Mouse (Mus musculus): Measurements from ENCODE around the gene Doc2b.

The Doc2b gene

DNA sequence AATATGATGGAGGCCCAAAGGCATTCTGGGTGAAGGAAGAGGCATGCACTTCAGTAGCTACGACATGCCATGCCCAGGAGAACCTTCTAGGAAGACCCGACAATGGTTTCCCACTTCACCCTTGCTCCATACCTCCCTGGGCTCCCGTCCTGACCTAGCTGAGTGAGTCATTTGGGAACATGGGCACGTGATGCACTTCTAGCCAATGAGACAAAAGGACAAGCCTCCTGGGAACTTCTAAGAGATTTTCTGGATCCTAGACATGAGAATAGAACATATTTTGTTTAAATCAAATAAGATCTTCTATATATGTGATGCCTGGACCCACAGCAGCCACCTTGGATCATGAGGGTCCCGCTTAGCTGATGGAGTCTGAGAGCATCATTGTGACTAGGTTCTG, 3.3 kb downstream of the Doc2b start:
- DNase-seq = no peak

DNA sequence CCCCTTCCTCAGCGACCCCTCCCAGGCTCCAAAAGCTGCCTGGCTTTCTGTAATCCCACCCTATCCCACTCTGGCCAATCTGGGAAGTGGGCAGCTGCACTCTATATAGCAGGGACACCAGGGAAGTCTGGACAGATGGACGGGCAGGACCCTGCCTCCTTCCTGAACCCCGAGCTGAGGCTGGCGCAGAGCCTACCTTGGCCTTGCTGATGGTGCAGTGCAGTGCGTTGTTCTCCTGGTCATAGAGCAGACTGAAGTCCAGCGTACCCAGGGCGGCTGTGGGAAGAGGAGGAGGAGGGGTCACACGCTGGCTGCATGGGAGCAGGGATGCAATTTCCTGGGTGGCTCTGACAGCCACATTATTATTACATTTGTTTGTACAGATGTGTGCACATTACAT, 10.0 kb downstream of the Doc2b start:
- no peak for DNase-seq

DNA sequence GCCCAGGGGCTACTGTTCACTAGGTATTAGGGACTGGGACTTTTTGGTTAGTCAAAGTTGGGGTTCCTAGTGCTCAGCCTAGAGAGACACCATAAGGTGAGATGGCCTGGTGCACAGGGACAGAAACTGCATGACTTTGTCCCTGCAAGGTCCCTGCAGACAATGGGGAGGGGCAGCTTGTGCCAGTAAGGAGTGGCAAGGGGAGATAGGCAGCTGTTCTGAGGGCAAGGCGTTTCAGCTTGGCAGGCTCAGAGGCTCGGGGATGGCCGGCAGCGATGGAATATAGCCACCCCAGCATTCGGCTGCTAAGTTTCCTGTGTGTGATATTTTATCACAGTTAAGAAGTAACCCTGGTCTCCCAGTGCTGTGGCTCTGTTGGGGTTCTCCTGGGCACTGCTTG, 12.1 kb downstream of the Doc2b start:
- no peak for DNase-seq

GRCm38 (mm10) chr11:75781919-75782318, 13.9 kb downstream of the Doc2b start:
- DNase-seq = no peak

DNA sequence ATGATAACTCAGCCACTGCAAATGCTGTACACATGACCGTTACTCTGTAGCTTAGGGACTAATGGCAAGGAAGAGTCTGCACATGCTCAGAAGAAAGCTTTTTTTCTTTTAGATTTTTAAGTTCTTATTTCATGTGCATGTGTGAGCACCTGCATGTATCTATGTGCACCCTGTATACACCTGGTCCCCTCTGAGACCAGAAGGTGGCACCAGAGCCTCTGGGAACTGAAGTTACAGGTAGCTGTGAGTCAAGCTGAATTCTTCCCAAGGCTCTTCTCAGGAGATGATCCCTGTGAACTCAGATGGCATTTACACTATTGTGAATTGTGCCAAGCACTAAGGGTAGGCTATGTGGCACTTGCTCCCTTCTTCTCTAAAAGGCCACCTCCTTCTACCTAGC, 19.9 kb downstream of the Doc2b start:
- DNase-seq = no peak

- DNase-seq = no peak
Measured at GRCm38 (mm10) chr11:75772562-75772961, 23.3 kb downstream of the Doc2b start.

- DNase-seq = peak; percentile 63 to 70
Measured at GRCm38 (mm10) chr11:75769206-75769605, 26.6 kb downstream of the Doc2b start.

DNA sequence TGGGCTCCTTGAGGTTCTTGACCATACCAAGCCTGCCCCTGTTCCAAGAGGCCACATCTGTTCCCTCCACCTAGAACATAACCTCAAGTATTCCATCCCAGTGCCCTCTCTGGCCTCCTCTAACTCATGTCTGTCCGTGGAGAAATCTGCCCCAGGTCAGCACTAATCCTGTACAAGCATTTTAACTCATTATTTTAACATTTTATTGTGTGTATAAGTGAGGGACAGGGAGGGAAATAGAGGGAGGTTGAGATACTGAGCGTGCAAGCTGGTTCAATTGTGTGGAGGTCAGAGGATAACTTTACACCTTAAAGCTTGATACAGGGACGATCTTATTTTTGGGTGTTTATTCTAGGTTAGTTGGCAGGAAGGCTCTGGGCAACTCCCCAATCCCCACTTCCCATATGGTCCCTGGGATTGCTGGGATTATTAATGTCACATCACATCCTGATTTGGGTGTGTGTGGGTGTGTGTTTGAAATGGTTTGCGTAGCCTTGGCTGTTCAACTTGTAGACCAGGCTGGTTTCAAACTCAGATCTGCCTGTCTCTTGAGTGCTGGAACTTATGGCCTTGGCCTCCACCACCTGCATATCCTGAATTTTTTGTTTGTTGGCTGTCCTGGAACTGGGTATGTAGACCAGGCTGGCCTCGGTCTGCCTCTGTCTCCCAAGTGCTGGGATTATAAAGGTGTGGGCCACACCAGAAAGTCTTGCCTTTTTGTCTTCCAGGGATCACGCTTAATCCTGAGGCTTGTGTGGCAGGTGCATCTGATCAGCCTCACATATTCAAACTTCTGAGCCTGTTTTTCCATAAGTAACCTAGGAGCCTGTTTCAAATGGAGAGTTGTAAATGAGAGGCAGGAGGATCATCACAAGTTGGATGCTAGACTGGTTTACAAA, 27.5 kb downstream of the Doc2b start:
- no peak for DNase-seq

- DNase-seq = no peak
Measured at GRCm38 (mm10) chr11:75767014-75767413, 28.8 kb downstream of the Doc2b start.

DNA sequence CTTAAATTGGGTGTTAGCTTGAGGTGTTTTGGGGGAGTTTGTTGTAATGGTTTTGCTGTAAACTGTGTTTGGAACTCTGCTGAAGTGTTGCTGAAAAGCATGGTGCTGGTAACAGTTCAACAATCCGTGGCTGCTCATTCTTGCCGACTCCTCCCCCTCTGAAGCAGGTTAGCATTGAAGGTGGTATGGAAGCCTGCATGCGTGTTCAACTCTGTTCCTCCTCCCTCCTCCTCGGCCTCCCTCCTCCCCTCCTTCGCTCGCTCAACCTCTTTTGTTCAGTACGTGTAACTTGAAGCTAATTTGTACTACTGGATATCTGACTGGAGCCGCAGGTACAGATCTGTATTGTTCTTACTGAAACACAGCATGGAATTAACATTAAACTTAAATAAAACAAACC, 30.7 kb downstream of the Doc2b start:
- DNase-seq = no peak

GRCm38 (mm10) chr11:75764521-75765023, 31.3 kb downstream of the Doc2b start:
- no peak for DNase-seq

DNA sequence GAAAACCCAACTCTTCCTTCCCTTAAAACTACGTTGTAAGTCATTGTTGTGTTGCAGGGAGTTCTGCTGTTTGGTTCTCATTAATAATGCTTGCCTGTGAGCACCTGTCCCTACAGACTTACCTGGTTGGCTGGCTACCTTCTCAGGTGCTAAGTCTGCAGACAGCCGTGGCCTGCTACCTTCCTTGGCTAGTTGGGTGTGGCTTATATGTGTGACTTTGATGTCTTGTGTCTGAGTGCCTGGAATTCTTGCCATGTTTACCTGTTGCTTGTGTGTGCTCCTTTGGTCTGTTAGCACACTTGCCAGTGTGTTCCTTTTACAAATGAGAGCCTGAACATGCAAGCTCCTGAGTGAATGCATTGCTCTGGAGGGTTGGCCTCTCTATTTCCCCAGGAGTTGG, 33.1 kb downstream of the Doc2b start:
- DNase-seq = no peak

- no peak for DNase-seq
Measured at GRCm38 (mm10) chr11:75760785-75761184, 35.1 kb downstream of the Doc2b start.

DNA sequence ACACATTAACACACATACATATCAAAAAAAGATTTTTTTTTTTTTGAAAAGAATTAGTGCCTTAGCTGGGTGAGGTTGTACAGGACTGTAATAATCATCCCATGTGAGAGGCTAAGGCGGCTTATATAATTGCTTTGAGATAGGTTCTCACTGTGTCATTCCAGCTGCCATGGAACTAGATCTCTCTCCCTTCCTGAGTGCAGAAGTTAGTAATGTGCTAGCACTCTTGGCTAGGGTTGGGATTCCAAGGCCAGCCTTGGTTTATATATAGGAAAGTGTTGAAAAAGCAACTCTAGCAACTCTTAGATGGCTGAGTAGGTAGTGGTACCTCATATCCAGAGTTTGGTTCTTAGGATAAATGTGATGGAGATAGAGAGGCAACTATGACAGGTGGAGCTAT, 37.3 kb downstream of the Doc2b start:
- no peak for DNase-seq

DNA sequence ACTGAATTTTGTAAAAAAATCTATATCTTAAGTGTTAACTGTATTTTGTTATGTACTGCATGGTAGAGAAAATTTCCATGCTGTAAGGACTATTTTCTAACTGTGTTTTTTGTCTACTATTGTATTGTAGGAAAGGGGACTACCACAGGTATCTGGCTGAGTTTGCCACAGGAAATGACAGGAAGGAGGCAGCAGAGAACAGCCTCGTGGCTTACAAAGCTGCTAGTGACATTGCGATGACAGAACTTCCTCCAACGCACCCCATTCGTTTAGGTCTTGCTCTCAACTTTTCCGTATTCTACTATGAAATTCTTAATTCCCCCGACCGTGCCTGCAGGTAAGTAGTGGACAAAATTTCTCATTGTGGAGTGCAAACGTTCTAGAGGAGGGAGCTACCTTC, 39.2 kb downstream of the Doc2b start:
- no peak for DNase-seq

- no peak for DNase-seq
Measured at GRCm38 (mm10) chr11:75751082-75751481, 44.8 kb downstream of the Doc2b start.

GRCm38 (mm10) chr11:75750537-75750936, 45.3 kb downstream of the Doc2b start:
- no peak for DNase-seq

DNA sequence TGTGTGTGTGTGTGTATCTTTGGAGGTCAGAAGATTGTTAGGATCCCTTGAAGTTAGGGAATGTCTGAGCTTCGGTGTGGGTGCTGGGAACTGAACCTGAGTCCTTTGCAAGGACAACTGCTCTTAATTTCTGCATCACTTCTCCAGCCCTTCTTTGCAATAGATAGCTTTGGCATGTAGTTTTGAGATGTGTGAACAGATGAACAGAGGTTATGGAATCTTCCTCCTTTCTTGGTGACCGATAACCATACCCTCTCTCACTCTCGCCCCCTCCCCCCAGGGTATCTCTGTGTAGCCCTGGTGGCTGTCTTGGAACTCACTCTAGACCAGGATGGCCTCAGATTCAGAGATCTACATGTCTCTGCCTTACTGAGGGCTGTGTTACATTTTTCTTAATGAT, 51.1 kb downstream of the Doc2b start:
- no peak for DNase-seq

- DNase-seq = no peak
Measured at GRCm38 (mm10) chr11:75741615-75742014, 54.2 kb downstream of the Doc2b start.

GRCm38 (mm10) chr11:75740204-75740603, 55.6 kb downstream of the Doc2b start:
- no peak for DNase-seq

- no peak for DNase-seq
Measured at GRCm38 (mm10) chr11:75738477-75738821, 57.4 kb downstream of the Doc2b start.

GRCm38 (mm10) chr11:75737806-75738476, 57.9 kb downstream of the Doc2b start:
- DNase-seq = no peak

DNA sequence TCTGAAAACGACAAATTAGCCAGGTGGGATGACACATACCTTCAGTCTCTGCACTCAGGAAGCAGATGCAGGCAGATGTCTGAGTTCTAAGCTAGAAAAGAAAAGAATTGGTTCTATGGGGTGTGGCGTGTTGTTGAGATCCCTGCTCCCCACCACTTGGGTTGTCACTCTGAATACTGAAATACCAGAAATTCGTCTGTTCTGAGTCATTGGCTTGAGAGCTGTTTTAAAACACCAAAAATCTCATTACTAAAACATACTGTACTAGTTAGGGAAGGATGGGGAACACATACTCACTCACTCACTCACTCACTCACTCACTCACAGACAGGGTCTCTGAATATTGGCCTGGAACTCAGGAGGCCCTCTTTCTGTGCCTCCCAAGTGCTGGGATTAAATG, 58.9 kb downstream of the Doc2b start:
- DNase-seq = no peak
